Mouse (Mus musculus) T-helper 2 cell (primary cell): ENCODE data around the gene Gm8220.
"Not testable (repeated sequence)": the region's sequence is repeated elsewhere in the genome, so short reads cannot be mapped to it uniquely, and the experiment has no call there.

Experiments
- in situ Hi-C: fragments of 300-600 bp; cut with MboI, MseI; formaldehyde crosslinking; loops from one replicate; pipeline ENCODE4 v1.15.1; 2025; ENCODE audit warnings: high pct_unique_total_duplicates

Gene Gm8220

DNA sequence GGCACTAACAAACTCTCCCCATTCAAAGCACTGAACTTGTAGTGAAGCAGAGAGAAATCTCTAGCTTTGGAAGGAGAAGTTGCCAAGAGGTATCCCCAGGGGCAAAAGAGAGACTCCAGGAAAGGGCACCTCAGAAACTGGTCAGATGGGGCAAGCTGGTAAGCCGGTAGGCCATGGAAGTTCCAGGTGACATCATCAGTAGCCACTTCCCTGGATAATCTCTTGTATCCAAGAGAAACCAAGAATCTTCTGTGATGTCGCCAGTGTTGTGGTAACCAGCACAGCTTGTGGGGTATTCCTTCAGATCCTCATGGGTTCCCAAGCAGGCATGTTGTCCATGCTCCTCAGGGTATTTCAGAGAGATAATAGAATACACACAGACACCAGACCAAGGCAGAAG lies at the start of gene Gm8220:
Gene Gm8220 (plus strand): TSS at position 301 of the 400 bp plus-strand sequence.
- in situ Hi-C loops, result not testable (repeated sequence)

- in situ Hi-C loops, result no loop called here
These were observed 37.3 kb upstream of the Gm8220 start for GRCm38 (mm10) chr14:44248039-44248438.

- in situ Hi-C loops, result not testable (repeated sequence)
These were observed 26.7 kb downstream of the Gm8220 start for GRCm38 (mm10) chr14:44312049-44312448.

DNA sequence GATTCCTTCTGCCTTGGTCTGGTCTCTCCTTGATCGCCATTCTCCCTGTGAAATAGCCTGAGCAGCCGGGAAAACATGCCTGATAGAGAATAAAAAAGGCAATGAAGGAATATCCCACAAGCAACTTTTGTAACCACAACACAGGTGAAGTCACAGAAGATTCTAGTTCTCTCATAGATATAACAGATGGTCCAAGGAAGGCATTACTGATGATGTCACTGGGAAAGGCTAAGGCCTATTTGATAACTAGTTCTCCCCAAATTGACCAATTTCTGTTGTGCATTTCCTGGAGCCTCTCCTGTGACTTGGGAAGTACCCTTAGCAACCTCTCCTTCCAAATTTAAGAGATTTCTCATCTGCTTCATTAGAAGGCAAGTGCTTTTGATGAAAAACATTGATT lies 53.1 kb downstream of the Gm8220 start, which contains the start of gene Gm5930:
Gene Gm5930 (minus strand): TSS at position 101 of the 400 bp plus-strand sequence.
- in situ Hi-C loops, result not testable (repeated sequence)
